Mouse (Mus musculus) gastrocnemius, adult 8-10 months (tissue): Measurements from ENCODE around the gene Hsfy2. TPM values are rescaled to one million over a fixed set of nuclear protein-coding genes. Genes with fewer than 3 reads are reported as not detected.

Experiments
- DNase-seq, 2 experiments: peaks; one replicate each; pipeline ENCODE4 v3.0.0; 2022; ENCODE audit warnings: low spot score in 2 of 2
- total RNA-seq, 4 experiments: library from RNA; stranded (reverse); gene quantifications; 2 replicates each; pipeline ENCODE4 v1.2.4; 2022

Gene Hsfy2
- total RNA-seq: not detected

GRCm38 (mm10) chr1:56637335-56637734 is at the start of gene Hsfy2:
TSS of gene Hsfy2 (minus strand) at chr1:56637435.
- DNase-seq: no peak

DNA sequence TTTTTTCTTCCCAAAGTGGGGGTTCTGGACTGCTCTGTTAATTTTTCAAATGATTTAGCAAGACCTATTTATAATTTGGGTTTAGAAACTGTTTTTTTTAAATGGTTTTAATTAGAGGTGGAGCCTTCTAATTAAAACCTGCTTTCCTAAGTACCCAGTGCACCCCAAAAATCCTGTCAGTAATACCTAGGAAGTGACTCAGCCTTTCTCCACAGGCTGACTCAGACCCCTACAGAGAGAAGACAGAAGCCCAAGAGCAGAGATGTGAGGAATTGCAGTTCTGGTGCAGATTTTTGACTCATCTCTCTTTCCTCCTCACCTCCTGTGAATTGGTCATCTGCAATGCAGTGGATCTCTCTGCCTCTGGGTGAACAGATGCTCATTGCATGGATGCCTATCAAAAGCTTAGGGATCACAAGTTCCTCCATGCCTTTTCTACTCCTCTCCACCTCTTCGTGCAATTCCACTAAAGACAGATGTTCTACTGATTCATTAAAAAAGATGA is 47.9 kb upstream of the Hsfy2 start:
- DNase-seq: no peak

GRCm38 (mm10) chr1:56684512-56684911 is 47.3 kb upstream of the Hsfy2 start:
- DNase-seq: no peak

DNA sequence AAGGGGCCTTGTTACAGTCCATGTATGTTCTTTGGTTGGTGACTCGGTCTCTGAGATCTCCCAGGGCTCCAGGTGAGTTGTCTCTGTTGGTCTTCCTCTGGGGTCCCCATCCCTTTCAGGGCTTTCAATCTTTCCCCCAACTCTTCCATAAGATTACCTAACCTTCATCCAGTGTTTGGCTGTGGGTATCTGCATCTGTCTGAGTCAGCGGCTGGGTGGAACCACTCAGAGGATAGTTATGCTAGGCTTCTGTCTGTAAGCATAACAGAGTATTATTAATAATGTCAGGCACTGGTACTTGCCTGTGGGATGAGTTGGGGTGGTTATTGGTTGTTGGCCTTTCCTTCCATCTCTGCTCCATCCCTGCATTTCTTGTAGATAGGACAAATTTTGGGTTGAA is 44.0 kb upstream of the Hsfy2 start:
- DNase-seq: no peak

- DNase-seq: no peak
Observed at GRCm38 (mm10) chr1:56675253-56675652, 38.0 kb upstream of the Hsfy2 start.

GRCm38 (mm10) chr1:56674601-56675000 is 37.4 kb upstream of the Hsfy2 start:
- DNase-seq: no peak

DNA sequence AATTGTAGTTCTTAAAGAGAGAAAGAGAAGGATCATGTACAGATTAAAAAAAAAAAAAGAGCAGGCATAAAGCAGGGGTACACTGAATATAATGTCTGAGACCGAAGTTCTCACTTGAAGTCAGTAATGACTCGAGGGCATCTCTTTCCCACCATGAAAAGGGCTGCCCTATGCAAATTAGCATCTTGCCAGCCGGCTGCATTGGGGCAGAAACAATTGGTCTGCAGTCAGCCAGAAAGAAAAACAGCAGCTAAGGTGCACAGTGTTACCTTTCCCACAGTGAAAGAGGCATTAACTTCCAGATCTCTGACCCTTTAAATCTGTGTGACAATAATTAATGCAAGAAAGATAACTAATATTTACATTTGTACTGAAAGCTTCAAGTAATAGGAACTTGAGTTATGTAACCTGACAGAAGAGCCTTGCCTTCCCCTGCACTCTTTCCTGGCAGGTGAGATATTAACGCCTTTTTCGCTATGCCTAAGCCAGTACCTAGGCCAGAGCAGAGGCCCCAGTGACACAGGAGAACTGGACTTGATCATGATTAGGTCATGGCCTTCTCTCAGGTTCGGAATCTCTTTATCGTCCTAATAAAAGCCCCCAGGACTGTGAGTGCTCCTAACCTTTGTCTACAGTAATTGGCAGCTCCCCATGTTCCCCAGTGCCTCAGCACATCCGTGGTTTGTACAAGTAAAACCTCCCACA is 34.2 kb upstream of the Hsfy2 start:
- no peak for DNase-seq

DNA sequence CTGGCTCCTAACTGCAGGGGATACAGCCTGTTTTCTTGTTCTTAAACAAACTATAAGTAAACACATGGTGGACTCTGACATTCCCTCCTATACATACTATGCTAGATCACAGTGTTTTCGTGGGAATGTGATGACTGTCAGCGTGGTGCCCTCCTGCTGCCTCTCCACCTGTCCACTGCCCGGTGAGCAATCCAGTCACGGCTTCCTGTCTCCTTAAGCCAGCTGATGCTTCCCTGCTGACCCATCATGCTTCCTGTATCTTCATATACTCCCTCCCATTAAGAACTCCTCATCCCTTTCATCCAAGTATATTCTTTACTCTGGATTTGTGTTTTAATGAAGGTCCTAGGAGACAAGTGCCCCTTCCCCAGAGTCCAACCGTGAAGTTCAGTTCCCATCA is 33.3 kb upstream of the Hsfy2 start:
- DNase-seq: no peak

DNA sequence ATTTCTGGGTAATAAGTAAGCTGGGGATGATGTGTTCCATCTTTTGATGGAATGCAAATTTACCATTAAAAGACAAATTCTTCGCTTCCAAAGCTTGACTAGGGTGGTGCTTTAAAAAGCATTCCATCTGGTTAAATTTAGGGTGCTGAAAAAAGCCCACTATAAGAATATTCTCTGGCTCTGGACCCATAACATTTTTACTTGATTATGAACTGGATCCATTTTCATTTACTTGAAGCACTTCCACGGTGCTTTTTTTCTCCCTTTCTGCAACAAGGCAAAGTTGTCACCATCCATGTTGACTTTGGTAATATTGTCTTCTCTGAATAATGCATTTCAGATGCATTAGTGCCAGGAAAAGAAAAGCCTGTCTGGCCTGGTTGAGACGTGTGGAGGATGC is 27.4 kb upstream of the Hsfy2 start:
- no peak for DNase-seq

- DNase-seq: no peak
Observed at GRCm38 (mm10) chr1:56626824-56627223, 10.4 kb downstream of the Hsfy2 start.

DNA sequence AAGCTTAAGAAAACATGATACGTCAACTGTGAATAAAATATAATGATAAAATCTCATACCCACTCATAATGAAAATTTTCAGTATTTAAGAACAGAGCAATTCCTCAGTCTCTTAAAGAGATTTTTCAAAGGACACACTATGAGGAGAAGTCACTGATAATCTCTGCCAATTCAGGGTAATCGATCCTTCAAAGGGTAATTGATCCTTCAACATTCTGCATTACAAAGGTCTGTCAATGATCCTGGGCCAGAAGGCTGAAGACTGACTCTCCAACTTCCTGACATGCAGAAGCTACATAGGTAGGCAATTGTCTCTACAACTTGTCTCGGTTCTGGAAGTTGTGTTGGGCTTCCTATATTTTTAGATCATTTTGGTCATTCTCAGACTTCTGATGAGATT is 12.9 kb downstream of the Hsfy2 start:
- DNase-seq: no peak

DNA sequence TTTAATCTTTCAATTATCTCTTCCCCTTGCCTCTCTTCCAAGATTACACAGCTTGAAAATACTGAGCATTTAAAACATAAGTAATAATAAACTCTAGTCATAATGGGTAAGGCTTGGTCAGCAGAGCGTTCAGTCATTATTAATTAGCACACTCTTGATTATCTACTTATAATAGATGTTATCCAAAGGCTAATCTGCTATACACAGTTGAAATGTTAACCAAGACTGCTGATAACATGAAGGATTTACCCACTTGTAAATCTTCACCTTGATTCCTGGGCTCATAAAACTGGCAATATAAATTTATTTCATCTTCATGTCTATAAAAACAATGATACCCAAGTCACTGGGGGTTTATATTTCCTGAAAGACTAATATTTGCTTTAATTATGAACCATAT is 24.9 kb downstream of the Hsfy2 start:
- DNase-seq: no peak
